Mouse (Mus musculus) fat pad, adult 2 months (tissue): Measurements from ENCODE around the gene Gsta3.
"Not testable (repeated sequence)": the region's sequence is repeated elsewhere in the genome, so short reads cannot be mapped to it uniquely, and the experiment has no call there.

Experiments used
- DNase-seq: peaks from one replicate; pipeline ENCODE4 v3.0.0-alpha.2; 2011; ENCODE audit warnings: low read depth, low spot score; ENCODE audit errors: extremely low read depth

Gene Gsta3

GRCm38 (mm10) chr1:21253303-21253650 is 12.9 kb downstream of the Gsta3 start:
- no peak for DNase-seq

GRCm38 (mm10) chr1:21253856-21254255 is 13.5 kb downstream of the Gsta3 start:
- DNase-seq, result no peak

- DNase-seq, result no peak
Measured at GRCm38 (mm10) chr1:21255625-21256345, 15.4 kb downstream of the Gsta3 start.

GRCm38 (mm10) chr1:21256391-21256790 is 16.0 kb downstream of the Gsta3 start:
- DNase-seq, result no peak

- no peak for DNase-seq
Measured at GRCm38 (mm10) chr1:21256871-21257270, 16.5 kb downstream of the Gsta3 start.

- not testable (repeated sequence) for DNase-seq
Measured at GRCm38 (mm10) chr1:21259981-21260380, 19.6 kb downstream of the Gsta3 start.

- no peak for DNase-seq
Measured at GRCm38 (mm10) chr1:21262401-21262800, 22.0 kb downstream of the Gsta3 start.

- no peak for DNase-seq
Measured at GRCm38 (mm10) chr1:21263986-21264385, 23.6 kb downstream of the Gsta3 start.

- no peak for DNase-seq
Measured at GRCm38 (mm10) chr1:21264747-21265146, 24.4 kb downstream of the Gsta3 start.

GRCm38 (mm10) chr1:21266766-21267165 is 26.4 kb downstream of the Gsta3 start:
- DNase-seq, result no peak

GRCm38 (mm10) chr1:21267466-21267865 is 27.1 kb downstream of the Gsta3 start:
- not testable (repeated sequence) for DNase-seq

GRCm38 (mm10) chr1:21271343-21272055 is 31.1 kb downstream of the Gsta3 start:
- no peak for DNase-seq

GRCm38 (mm10) chr1:21272056-21272431 is 31.7 kb downstream of the Gsta3 start:
- no peak for DNase-seq

- DNase-seq, result no peak
Measured at GRCm38 (mm10) chr1:21273091-21273490, 32.7 kb downstream of the Gsta3 start.

- DNase-seq, result peak; percentile 65
Measured at GRCm38 (mm10) chr1:21274437-21275040, 34.1 kb downstream of the Gsta3 start.

GRCm38 (mm10) chr1:21275366-21275765 is 35.0 kb downstream of the Gsta3 start:
- DNase-seq, result not testable (repeated sequence)

GRCm38 (mm10) chr1:21276158-21276557 is 35.8 kb downstream of the Gsta3 start:
- not testable (repeated sequence) for DNase-seq

- DNase-seq, result no peak
Measured at GRCm38 (mm10) chr1:21280306-21280705, 39.9 kb downstream of the Gsta3 start.

GRCm38 (mm10) chr1:21284644-21285043 is 44.3 kb downstream of the Gsta3 start:
- not testable (repeated sequence) for DNase-seq

- DNase-seq, result no peak
Measured at GRCm38 (mm10) chr1:21291394-21291793, 51.0 kb downstream of the Gsta3 start.

GRCm38 (mm10) chr1:21292590-21292989 is 52.2 kb downstream of the Gsta3 start:
- no peak for DNase-seq

GRCm38 (mm10) chr1:21296169-21296568 is 55.8 kb downstream of the Gsta3 start:
- DNase-seq, result no peak
